Mouse (Mus musculus): ENCODE results near the gene Coro1c.

Coro1c gene

DNA sequence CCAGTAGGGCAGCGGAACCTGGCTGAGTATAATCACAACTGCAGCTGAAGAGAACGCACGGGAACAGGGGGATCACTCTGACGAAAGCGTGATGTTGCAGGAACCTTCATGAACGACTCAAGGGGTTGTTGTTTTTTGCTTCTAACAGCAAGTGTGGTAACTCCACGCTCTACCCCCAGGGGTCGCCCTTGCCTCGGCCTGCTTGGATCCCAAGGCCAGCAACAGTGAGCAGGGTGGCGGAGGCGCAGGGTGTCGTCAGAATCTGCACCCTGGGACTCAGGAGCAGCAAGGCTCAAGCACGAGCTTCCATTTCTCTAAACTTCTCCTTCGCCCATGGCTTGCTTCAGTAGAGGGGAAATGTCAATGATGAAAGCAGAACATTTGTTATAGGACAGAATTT is 54.1 kb downstream of the Coro1c start:
- peak; percentile 81 for DNase-seq

DNA sequence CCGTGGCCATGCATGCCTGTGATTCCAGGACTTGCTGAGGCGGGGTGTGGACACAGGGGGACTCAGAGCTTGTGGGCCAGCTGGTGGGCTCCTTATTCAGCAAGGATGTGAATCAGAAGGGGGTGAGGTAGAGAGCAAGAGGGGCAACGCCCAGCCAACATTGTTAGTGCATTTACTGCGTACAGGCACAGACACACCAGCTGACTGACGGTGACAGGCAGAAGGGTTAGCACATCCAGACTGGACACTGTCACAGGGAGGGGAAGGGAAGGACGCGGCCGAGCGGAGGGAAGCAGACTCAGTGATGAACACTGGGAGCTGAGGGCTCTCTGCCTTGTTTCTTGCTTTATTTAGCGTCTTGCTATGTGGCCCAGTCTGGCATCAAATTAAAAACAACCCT is 55.0 kb downstream of the Coro1c start:
- no peak for DNase-seq

DNA sequence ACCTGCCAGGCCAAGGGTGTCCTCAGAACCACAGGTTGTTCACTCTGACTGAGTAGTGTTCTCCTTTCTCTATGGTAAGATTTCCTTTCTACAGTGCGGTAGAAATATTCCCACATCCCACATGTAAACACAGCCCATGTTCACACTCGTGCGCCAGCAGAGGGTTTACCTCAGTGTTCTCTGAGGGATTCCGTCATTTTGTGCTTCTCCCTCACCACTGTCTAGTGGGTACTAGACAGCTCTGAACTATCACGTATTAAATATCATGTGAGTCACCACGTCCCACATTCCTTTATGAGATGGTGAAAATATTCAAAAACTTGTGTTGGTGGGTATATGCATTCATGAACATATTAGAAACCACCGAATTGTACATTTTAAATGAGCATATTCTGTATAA is 56.1 kb downstream of the Coro1c start:
- DNase-seq: no peak

DNA sequence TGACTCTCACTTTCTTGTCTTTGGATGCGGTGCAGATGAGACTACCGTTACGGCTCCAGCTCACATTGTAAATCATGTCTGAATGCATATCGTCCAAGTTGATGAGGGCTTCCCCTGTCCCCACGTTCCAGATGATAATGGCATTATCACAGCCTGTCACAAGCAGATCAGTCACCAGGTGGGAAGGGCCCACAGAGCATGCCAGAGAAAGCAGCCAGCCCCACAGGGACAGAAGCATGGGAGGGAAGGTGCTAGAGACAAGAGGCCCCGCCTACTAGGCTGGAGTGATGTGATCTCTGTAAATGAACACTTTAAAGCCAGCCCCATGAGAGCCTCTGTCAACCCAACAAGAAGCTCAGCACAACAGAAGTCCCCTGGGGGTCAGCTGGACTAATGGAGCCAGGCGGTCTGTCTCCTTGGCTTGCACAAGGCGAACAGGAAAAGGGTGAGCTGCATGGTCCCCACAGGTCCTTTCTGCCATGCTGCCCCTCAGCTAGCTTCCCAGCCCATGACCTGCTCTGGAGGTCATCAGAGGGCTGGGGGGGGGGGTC is 57.8 kb downstream of the Coro1c start:
- DNase-seq: no peak

DNA sequence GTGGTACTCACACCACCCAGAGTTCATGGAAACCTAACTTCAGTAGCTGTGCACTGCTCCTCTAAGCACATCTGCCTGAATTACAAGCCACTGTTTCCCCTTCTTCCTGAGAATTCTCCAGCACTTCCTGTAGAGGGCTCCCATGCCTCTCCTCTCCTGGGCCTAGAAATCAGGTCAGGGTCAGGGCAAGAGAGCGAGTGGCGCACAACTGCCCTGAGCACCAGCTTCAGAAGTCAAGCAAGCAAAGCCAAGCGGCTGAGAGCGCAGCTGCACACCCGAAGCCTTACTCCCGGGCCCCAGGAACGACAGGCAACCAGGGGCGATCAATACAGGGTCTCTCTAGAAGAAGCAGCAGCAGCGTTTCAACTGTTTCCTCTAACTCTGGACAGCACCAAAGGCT is 60.9 kb downstream of the Coro1c start:
- DNase-seq: no peak

DNA sequence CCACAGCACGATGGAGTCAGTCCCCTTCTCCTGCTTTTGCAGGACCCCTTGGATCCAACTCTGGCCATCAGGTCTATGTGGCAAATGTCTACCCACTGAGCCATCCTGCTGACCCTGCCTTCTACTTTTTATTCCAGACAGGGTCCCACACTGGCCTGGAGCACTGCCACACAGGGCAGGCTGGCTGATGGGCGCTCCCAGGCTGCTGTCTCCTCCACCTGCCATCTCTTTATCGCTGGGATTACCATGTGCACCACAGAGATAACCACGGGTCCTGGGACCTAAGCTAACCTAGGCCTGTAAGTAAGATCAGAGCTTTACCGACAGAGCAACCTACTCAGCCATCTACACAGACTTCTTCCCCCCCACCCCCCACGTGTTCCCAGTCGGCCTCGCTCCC is 61.9 kb downstream of the Coro1c start:
- DNase-seq: no peak

DNA sequence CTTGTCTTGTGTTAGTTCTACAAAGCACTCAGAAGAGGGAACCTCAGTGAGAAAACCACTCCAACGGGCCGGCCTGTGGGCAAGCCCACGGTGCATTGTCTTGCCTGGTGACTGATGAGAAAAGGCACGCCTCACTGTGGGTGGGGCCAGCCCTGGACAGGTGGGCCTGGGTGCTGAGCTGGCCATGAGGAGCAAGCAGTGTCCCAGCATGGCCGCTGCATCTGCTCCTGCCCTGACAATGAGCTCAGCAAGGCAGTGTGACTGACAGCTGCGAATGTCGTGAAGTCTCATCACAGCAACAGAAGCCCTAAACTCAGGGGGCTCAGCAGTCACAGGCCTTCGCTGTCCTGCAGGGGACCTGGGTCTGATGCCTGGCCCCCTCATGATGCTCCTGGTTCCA is 62.9 kb downstream of the Coro1c start:
- DNase-seq: no peak

DNA sequence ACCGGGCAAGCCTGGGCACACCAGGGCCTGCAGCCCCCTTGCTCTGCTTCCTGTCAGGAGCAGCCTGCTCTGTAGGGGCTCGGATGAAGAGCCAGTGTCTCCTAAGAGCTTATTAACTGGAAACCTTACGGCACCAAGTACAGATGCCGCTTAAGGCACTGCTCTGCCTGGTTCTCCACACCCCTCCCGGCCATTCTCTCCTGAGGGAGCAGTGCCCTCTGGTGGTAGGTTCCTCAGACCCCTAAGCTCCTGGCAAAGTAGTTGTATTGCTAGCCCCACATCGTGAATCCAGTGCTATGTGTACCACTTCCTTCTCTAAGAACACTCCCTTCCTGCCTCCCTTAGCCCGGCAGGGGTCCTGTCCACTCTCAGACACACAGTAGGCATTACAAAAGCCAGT is 63.8 kb downstream of the Coro1c start:
- DNase-seq: no peak

DNA sequence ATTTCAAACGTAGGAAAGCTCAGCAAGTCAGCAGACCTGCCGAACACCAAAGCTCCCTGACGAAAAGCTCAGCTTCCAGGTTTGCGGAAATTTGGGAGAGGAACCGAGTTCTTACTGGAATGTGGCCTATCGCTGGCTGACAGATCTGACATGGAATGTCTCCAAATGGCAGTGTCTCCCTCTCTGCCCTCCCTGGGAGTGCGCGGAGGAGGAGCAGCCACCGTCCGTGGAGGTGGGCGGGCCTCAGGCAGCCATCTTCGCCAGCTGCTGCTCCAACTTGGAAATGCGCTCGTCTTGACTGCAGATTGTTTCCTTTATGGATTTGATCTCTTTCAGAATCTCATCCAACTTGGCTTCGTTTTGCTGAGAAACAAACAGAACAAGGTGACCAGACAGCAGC is 64.5 kb downstream of the Coro1c start:
- DNase-seq: no peak

DNA sequence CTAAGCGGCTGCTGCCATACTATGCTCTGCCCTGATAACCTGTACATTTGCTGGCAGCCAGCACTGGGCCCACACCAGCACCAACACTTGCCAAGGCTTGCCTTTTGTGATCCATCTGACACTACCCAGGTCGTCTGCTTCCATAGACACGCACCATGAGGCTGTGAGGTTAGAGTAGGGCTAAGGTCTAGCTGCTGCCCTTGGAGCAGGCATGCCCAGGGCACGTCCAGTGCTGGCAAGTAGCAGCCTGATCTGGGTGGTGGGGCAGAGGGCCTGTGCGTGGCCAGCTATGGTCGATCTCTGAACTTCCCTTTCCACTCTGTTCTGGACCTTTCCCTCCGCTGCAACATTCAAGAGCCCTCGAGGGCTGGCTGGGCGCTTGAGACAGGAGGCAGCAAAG is 65.7 kb downstream of the Coro1c start:
- DNase-seq: no peak

DNA sequence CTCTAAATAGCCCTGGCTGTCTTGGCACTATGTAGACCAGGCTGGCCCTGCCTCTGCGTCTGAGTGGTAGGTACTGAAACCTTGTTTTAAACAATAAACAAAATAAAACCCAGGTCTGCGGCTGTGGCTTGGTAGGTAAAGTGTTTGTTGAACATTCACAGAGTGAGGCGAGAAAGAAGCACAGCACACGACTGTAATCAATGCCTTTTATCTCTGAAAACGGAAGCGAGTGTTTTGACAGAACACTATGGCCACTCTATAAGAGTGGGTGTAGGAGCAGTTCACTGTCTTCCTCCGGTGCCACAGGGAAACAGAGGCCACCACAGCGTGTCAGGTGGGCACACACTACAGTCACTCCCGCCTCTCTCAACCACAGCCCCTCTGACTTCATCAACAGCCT is 66.3 kb downstream of the Coro1c start:
- DNase-seq: no peak

DNA sequence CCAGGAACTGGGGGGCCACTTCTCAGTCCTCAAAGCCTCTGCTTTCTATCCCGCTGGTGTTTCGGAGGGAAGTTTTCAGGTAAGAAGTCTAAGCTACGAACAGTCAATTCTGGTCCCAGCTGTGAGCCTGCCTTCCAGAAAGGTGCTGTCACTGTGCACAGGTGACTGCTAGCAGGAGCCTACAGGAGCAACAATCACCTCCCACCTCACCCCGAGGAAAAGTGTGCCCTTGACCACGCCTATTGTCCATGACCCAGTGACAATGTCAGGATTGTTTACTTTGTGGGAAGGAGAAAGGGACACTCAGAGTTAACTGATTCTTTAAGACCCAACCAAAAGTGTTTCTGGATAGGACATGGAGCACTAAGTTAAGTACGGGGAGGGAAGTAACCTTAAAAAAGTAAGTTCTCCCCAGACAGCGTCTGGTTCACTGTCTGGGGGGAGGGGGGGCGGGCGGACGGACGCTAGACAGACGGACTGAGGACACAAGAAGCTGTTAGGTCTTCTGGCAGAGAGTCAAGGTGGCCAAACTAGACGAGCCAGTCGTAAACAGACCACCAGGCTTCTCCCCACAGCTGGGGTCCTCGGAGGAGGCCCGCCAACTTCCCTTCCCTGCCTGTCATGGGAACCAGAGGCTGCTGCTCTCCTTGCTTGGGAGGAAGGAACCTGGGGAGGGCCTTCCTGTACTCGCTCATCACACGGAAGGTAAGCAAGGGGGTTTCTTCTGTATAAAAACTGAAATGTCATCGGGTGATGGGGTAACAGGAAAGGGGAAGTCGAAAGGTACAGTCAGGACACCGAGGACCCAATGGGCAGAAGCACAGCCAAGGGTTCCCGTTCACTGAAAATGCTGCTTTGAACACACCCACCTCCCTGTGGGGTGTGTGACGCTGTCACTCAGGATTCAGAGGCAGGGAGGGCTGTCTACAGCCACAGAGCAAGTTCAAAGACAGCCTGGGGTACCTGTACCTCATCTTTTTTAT is 67.0 kb downstream of the Coro1c start:
- DNase-seq: no peak

DNA sequence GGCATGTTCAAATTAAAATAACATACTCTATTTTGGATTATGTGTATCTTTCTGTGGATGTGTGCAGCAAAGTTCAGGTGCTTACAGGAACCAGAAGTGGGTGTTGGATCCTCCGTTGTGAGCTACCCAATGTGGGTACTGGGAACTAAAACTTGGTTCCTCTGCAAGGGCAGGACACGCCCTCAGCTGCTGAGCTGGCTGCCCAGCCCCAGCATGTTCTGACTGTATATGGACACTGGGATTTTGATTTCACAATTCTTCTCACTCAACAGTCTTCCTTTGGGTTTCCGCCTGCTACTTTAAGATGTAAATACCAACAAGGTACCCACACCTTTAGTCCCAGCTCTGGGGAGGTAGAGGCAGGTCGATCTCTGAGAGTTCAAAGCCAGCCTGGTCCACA is 68.1 kb downstream of the Coro1c start:
- no peak for DNase-seq

DNA sequence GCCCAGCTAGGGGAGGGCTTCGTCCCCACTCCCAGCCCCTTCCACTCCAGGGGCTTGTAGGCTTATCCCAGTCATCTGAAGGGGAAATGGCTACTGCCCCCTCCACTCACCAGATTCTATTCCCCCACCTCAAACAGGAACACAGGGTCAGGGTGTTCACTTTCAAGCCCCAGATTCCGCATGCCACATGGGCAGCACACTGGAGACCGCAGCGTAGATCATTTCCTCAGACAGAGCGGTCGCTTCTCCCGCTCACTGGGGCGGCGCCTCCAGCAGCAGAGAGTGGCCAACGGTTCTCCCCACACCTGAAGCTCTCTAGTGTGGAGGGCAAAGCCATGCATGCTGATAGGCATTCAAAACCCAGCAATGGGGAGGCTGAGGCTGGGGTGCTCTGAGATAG is 71.6 kb downstream of the Coro1c start:
- DNase-seq: no peak

DNA sequence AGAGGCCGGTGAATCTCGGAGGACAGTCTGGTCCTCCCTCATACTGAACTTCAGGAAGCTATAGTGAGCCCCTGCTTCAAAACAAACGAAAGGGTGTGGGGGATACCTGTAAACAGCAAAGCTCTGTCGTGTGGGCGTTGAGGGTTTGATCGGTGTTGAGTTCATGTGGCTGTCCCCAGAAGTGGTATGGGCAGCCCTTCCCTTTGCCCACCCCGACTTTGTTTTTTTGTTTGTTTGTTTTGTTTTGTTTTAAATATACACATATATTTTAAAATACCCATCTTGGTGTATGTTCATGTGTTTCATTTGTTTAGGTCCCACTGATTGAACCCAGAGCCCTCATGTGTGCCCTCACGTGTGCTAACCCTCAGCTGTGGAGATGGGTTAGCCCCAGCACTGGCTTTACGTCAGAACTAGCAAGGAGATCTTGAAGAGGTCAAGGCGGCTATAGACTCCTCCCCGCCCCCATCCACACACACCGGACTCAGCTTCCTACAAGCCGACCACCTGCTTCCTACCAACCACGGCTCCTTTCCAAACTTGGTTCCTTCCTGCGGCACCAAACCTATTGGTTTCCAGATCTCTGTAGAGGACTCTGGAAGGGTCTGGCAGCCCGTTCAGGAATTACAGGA is 75.1 kb downstream of the Coro1c start:
- DNase-seq: no peak

DNA sequence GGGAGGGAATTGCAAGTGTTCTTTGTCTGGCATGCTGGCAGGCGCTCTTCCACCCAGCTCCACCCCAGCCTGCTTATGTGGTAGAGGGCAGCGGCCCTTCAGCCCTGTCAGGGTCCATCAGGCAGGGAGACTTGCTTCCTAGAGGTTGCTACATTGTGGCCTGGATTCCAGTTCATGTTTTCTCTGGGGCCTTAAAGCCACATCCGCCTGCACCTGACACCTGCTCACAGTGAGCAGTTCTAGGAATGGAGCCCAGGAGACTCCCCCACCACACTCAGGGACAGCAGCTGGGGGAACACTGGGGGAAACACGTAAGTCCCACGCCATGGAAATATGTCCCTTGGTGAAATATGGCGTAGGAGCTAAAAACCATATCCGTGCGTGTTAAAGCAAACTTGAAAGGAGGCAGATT is 76.1 kb downstream of the Coro1c start, which contains the start of gene Selplg:
Selplg (minus strand) TSS at position 155 of the 412 bp plus-strand sequence.
- no peak for DNase-seq

DNA sequence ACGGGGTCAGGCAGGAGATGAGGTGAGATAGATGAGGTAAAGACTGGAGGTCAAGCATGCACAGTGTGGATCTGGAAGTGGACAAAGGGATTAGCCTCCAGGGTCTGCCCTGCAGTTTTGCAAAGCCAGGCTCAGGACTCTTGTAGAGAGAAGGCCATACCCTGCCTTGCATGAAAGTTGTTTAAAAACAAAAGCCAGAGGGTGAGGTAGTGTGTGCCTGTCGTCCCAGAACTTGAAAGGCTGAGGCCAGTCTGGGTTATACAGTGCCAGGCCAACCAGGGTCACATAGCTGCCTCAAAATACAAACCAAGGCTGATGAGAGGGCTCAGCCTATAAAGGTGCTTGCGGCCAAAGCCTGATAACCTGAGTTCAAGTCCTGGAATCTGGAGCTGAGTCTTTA is 76.8 kb downstream of the Coro1c start:
- no peak for DNase-seq

DNA sequence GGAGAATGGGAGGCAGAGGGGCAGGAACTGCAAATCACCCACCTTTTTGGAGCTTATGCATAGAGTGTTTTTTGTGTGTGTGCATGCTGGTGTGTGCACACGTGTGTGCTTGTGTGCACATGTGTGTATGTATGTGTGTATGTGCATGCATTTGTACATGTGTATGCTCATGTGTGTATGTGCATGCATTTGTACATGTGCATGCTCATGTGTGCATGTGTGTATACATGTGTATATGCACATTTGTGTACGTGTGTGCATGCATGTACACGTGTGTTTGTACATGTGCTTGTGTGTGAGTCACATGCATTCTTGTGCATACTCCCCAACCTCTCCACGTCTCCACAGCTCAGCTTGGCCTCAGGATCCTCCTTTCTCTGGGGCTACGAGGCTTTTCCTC is 77.8 kb downstream of the Coro1c start:
- no peak for DNase-seq

DNA sequence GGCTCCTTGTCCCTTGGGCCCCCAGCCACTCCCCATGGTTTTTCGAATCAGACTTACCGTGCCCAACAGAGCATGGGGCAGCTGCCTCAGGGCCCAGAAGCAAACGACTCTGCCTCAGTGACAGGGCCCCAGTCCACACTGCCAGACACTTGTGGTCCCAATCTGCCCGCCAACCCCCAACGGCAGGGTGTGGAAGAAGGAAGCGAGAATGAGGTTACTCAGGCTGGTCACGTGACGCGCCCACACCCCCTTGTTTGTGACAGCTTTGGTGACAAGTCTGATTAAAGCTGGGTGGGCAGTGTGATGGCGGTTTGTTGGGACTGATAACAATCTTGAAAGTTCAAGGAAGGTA is 78.3 kb downstream of the Coro1c start:
- no peak for DNase-seq

DNA sequence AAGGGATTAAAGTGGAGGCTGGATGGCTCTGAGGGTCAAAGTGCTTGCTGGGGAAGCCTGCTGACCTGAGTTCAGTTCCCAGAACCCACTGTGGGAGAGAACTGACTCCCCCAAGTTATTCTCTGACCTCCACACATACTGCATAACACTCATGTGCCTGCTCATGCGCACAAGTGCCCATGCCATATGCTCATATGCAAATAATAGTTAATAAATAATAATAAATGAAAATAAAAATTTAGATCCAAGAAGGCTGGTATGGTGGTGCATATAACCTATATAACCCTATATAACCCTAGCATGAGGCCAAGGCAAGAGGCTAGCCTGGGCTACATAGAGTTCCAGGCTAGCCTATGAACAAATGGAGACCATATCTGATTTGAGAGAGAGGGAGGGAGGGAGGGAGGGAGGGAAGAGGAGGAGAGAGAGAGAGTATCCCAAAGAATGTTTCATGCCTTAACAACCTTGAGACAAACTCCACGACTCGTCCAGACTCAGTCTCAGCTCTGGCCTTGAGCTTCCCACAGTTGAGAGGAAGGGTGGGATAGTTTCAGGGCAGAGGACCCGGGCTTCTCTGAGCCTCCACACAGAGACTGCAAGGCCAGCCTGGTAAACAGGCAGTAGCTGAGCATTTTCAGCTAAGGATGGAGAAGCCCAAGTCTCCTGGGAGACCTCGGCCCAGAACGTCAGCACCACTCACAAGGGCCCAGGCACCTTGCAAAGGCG is 78.8 kb downstream of the Coro1c start:
- no peak for DNase-seq

DNA sequence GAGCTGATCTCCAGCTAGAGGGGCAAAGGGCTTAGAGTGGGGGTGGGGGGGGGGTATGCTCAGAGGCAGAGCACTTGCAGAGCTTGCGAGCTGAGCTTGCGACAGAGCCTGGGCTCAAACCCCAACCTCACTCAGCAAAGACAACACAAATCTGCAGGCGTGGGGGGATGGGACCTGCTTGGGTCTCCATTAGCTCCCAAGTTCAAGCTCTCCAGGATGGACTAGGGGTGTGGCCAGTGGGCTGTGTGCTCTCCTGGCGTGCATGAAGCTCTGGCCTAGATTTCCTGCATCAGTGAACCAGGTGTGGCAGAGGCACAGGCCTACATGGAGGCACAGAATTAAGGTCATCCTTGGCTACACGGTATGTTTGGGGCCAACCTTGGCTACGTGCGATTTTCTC is 80.1 kb downstream of the Coro1c start:
- no peak for DNase-seq

DNA sequence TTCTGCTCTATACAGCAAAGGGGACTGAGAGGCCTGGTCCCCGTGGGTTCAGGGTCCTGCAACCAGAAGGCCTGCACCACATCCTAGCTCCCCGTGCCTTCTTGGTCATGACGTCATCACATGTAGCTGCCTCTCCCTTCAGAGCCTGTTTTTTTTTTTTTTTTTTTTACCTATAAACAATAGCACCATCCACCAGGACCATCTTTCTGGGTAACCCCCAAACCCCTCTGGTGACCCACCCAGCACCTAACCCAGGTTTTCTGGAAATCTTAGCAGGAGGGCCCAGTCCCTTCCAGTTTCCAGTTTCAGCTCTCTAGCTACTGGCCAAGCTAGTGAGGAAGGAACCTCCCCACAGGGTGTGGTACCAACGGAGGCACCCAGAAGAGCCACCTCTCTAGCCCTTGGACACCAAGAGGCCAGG is 80.6 kb downstream of the Coro1c start:
- no peak for DNase-seq

DNA sequence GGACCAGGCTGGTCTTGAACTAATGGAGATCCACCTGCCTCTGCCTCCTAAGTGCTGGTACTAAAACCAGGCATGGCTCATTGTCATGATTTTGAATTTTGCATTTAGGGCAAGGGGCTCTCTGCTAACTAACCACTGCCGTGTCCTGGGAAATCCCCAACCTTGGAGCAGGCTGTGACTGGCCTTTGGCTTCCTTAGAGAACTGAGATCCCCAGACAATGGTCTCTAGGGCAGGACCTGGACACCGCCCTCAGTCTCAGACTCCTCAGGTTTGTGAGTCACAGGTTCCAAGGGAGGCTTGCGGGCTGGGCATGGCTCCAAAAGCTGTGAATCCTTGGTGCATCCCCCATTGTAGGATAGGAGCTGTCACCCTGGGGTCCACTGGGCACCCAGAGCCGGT is 81.9 kb downstream of the Coro1c start:
- DNase-seq: no peak

DNA sequence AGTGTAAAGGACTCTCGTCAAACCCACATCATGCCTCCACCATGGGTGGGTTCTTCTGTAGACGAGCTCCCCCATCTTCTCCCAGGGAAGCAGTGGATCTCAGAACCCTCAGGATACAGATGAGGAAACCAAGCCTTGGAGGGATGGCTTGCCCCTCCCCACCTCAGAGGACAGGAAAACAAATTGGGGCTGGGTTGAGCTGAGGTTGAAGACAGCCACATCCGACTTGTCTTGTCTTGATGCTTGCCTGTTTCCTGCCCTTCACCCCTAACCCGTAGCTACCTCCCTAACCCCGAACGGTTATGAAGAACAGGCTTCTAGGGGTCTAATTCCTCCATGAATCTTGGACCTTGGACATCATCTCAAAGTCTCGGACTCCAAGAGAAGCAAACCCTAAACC is 83.0 kb downstream of the Coro1c start:
- DNase-seq: no peak
